Mouse (Mus musculus) embryonic facial prominence, embryonic 12.5 days (tissue): ENCODE data around the gene Dab2ip. TPM values are rescaled to one million over a fixed set of nuclear protein-coding genes. Genes with fewer than 3 reads are reported as not detected.

ENCODE experiments used
- ATAC-seq: fragments of 200-750 bp; cut with Nextera tagmentation; 2 replicates; pipeline ENCODE4 v1.8.0; 2017; ENCODE audit not compliant: insufficient number of reproducible peaks, insufficient read depth, low FRiP score, low TSS enrichment
- H3K27ac ChIP-seq: fragments of 300-500 bp; sonication (generic); 2 replicates; pipeline ENCODE4 v1.5.1; 2016; ENCODE audit warnings: mild to moderate bottlenecking
- H3K27me3 ChIP-seq: fragments of 300-500 bp; sonication (generic); 2 replicates; pipeline ENCODE4 v1.6.1; 2016; ENCODE audit warnings: mild to moderate bottlenecking, moderate library complexity
- H3K36me3 ChIP-seq: fragments of 300-500 bp; sonication (generic); 2 replicates; pipeline ENCODE4 v1.6.1; 2016; ENCODE audit warnings: mild to moderate bottlenecking
- H3K4me1 ChIP-seq: fragments of 300-500 bp; sonication (generic); 2 replicates; pipeline ENCODE4 v1.6.1; 2016
- H3K4me2 ChIP-seq: fragments of 300-500 bp; sonication (generic); replicated peaks from 2 replicates; pipeline ENCODE4 v1.6.1; 2016; ENCODE audit warnings: mild to moderate bottlenecking, moderate library complexity
- H3K4me3 ChIP-seq: fragments of 300-500 bp; sonication (generic); 2 replicates; pipeline ENCODE4 v1.5.1; 2016; ENCODE audit warnings: mild to moderate bottlenecking
- H3K9ac ChIP-seq: fragments of 300-500 bp; sonication (generic); 2 replicates; pipeline ENCODE4 v1.6.1; 2016; ENCODE audit warnings: mild to moderate bottlenecking, moderate library complexity
- H3K9me3 ChIP-seq: fragments of 300-500 bp; sonication (generic); 2 replicates; pipeline ENCODE4 v1.6.1; 2016; ENCODE audit warnings: mild to moderate bottlenecking, moderate library complexity
- WGBS: fragments of 180-500 bp; shearing (Covaris S2); methylation state at CpG from one replicate; pipeline ENCODE4 v1.1.7; 2016; 5-methylcytosine and 5-hydroxymethylcytosine counted together
- polyA plus RNA-seq: library from polyadenylated mRNA; unstranded; fragments of >200 nt; fragmentation: Nextera tagmentation; extraction: Ambion mirVana; gene quantifications from 2 replicates; pipeline ENCODE4 v1.2.1, GENCODE M21; 2016

Gene Dab2ip
- polyA plus RNA-seq, 1 experiment from 2014 or later, result 61.0 TPM

DNA sequence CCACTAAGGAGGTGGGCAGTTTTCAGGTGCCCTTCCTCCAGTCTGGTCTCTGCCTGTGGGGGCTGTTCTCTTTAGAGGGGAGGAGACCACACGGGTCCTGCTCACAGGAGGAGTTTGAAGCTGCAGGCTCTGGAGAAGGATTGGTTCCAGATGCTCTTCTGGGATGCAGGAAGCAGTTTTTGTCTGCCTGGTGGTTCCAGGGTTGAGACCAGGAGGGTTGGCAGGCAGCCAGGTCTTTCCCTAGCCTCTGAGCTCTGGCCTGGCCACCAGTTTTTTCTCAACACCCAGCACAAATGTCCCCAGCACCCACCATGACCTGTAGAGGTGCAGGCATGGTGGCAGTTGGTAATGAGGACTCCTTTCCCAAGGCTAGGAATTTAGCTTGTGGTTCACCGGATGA lies 61.5 kb downstream of the Dab2ip start:
- H3K9me3 ChIP-seq, result no peaks in the 10 kb centered on the region
- WGBS, result 25% methylated on average over 2 of the region's 2 CpGs
- no peak for ATAC-seq
- H3K36me3 ChIP-seq, result no peaks in the 10 kb centered on the region
- H3K4me2 ChIP-seq, result peak overlapping the region; percentile 48
- peaks cover 63% of the 10 kb centered on the region for H3K4me1 ChIP-seq
- no peaks in the 10 kb centered on the region for H3K27me3 ChIP-seq
- H3K4me3 ChIP-seq, result peak overlapping the region; percentile 22; the same call in 1 of the 2 replicates
- no peak overlapping the region for H3K9ac ChIP-seq
- H3K27ac ChIP-seq, result peak overlapping the region; percentile 94

DNA sequence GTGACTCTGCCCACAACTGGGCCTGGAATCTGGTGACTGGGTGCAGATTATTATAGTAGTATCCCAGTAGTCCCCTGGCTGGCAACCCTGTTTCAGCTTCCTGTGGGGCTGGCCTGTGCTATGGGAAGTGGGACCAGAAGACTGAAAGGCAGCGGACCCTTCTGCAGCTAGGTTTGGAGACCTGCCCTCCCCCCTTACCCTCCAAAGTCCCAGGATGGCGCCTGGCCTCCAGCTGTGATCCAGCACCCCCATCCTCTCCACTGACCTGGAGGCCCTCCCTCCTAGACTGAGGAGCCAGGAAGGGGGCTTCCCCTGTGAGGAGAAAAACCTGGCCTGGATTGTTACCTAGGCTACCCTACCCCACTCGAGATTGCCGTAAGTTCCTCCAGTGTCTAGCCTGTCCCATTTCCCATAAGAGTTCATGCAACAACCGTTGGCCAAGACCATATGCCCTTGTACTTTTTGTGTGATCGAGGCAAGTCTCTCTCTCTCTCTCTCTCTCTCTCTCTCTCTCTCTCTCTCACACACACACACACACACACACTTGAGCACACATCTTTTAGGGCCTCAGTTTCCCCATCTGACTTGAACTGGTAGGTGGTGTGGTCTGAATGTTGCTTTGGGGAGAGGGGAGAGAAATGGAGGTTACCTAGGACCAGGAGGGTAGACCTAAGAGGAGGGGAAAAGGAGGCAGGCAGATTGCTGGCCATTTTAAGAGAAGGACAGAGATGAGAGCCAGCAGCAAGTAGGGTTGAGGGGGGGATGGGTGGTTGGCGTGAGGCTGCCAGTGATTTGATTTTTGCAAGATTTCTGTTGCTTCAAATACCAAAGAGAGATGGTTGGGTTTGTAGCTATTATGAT lies 62.5 kb downstream of the Dab2ip start:
- Histone ChIP-seq H3K4me2 (peak overlapping the region; percentile 48), H3K27ac (peak overlapping the region; percentile 94), H3K9ac (peak overlapping the region; percentile 19; the same call in 1 of the 2 replicates), H3K36me3 (0 out of 2 replicates have a peak, but pooled peaks cover under 1% of the 10 kb centered on the region), H3K4me3 (peak overlapping the region; percentile 22), H3K4me1 (peaks cover 69% of the 10 kb centered on the region), H3K27me3 (no peaks in the 10 kb centered on the region), H3K9me3 (no peaks in the 10 kb centered on the region)
- 17% methylated on average over 7 of the region's 7 CpGs for WGBS
- peak; percentile 47; the same call in 1 of the 2 replicates for ATAC-seq

DNA sequence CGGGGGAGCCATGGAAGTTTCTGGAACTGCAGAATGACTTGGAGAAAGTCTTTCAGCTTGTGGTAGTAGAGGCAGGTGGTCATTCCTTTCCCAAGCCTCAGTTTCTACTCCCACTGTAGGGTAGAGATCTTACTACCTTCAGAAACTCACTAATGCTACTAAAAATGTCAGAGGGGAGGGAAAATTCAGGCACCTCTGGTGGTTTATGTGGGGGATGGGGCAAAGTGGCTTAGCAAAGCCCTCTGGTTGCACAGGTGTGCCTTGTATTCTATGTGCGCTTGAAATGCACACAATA lies 63.1 kb downstream of the Dab2ip start:
- H3K4me1 ChIP-seq, result peaks cover 70% of the 10 kb centered on the region

DNA sequence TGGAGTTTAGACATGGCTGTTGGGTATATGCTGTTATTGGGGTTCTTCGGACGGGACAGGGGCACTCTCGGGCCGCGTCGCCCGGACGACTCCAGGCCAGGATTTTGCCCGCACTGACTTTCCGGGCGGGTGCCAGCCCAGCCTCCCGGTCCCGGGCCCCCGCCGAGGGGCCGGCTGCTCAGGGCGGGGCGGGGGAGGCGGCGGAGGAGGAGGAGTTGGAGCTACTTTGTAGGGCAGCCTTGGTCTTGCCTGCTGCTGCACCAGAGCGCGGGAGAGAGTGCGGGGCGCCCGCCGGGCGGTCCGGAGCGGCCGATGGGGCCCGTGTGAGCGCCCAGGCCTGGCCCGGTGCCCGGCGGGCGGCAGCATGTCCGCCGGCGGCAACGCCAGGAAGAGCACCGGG lies 63.7 kb downstream of the Dab2ip start:
- H3K4me1 ChIP-seq, result peaks cover 76% of the 10 kb centered on the region
- WGBS, result under 1% methylated on average over 40 of the region's 41 CpGs
- peak; percentile 72 for ATAC-seq

More for the DNA sequence above, 63.1 kb downstream of the Dab2ip start:
- no peaks in the 10 kb centered on the region for H3K27me3 ChIP-seq
- 78% methylated on average over 2 of the region's 2 CpGs for WGBS
- H3K27ac ChIP-seq, result 0 out of 2 replicates have a peak overlapping the region, but pooled peaks have one; percentile 87
- no peak for ATAC-seq
- H3K4me3 ChIP-seq, result 0 out of 2 replicates have a peak overlapping the region, but pooled peaks have one; percentile 85
- no peak overlapping the region for H3K9ac ChIP-seq
- H3K9me3 ChIP-seq, result no peaks in the 10 kb centered on the region
- H3K36me3 ChIP-seq, result 0 out of 2 replicates have a peak, but pooled peaks cover 3% of the 10 kb centered on the region
- peak overlapping the region; percentile 90; the same call in 1 of the 2 replicates for H3K4me2 ChIP-seq

DNA sequence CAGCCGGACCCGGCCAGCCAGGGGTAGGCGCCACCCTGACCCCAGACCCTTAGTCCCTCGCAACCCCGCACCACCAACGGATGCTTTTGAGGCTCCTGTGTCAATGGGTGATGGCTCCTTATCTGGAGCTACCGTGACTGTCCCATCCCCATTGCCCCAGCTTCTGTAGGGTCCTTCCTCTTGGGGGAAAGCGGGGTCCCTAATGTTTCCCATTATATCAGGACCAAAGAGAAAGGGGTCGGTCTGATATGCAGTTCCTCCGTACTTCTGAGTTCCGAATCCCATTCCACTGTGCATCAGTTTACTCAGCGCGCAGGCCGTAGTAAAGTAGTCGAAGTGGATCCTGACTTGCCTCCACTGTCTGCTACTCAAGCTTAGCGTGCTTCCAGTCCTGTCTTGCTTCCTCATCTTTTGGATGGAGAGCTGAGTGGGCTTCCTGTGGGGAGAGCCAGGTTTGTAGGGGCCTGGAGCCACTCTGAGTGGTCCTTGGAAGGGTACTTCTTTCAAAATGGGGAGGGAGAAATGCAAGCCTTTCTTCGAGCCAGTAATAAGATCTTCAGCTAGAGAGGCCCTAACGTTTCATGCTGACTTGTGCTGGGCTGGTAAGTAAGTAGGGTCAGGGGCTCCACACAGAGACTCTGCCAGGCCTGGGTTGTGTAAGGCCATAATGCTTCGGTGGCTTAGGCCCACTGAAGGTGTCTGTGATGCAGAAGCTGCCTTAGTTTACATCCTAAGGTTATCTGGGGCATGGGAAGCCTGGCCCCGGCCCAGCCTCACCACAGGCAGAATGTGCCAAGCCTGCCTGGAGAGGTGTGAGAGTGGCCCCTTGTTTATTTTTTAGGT lies 64.4 kb downstream of the Dab2ip start:
- Histone ChIP-seq H3K27me3 (no peaks in the 10 kb centered on the region), H3K4me2 (peak overlapping the region; percentile 90), H3K27ac (peak overlapping the region; percentile 87), H3K4me3 (peak overlapping the region; percentile 85), H3K4me1 (peaks cover 83% of the 10 kb centered on the region), H3K9me3 (no peaks in the 10 kb centered on the region), H3K36me3 (0 out of 2 replicates have a peak, but pooled peaks cover 3% of the 10 kb centered on the region), H3K9ac (peak overlapping the region; percentile 86)
- no peak for ATAC-seq
- 2% methylated on average over 20 of the region's 20 CpGs for WGBS

More for the DNA sequence above, 63.7 kb downstream of the Dab2ip start:
- peak overlapping the region; percentile 90 for H3K4me2 ChIP-seq
- H3K9me3 ChIP-seq, result no peaks in the 10 kb centered on the region
- peak overlapping the region; percentile 85 for H3K4me3 ChIP-seq
- H3K27me3 ChIP-seq, result no peaks in the 10 kb centered on the region
- peak overlapping the region; percentile 87 for H3K27ac ChIP-seq
- 0 out of 2 replicates have a peak, but pooled peaks cover 3% of the 10 kb centered on the region for H3K36me3 ChIP-seq
- peak overlapping the region; percentile 86 for H3K9ac ChIP-seq

DNA sequence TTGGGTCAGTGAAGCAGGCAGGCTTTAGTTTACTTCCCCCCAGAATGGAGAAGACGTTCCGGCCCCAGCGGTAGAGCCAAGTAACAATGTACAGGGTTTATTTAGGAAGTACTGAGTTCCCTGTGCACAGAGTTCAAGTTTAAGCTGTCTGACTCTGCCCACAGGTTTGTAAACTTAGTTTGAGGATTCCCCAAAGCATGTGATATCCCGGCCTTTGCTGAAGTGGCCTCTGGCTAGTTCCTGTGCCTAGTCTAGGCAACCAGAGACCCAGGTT lies 65.0 kb downstream of the Dab2ip start:
- H3K4me3 ChIP-seq, result peak overlapping the region; percentile 85
- ATAC-seq, result no peak
- H3K27ac ChIP-seq, result peak overlapping the region; percentile 87

DNA sequence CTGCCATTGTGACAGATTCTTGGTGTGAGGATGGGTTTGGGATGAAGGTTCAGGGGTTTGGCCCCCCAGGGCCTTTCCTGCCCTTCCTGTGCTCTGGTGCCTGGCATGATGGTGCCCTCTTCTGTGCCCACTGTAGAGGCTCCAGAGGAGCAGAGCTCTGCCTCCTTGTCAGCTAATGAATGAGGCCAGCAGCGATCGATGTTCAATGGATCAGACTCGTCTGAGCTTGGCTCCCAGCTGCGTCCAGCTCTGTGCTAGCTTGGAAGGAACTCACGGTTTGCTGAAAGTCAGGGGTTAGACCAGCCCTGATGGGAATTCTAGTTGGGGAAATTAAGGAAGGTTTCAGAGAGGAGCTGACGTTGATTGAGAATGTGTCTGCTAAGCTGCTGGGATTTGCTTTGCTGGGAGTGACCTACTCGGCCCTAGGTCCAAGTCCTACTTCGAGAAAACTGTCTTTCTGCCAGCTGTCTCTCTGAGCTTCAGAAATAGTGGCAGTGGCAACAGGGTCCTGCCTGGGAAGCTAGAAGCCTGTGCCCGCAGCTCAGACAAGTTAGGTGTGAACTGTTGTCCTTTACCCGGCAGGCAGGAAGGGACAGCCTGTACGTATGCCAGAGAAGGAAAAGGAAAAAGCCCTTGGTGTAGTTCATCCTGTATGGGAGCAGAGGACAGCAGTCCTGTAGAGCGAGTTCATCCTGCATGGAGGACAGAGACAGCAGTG lies 65.5 kb downstream of the Dab2ip start:
- H3K9me3 ChIP-seq, result no peaks in the 10 kb centered on the region
- H3K4me1 ChIP-seq, result peaks cover 89% of the 10 kb centered on the region
- H3K27ac ChIP-seq, result peak overlapping the region; percentile 87
- peak overlapping the region; percentile 90 for H3K4me2 ChIP-seq
- ATAC-seq, result no peak
- no peaks in the 10 kb centered on the region for H3K27me3 ChIP-seq
- peak overlapping the region; percentile 85 for H3K4me3 ChIP-seq
- WGBS, result 41% methylated on average over 12 of the region's 12 CpGs
- H3K9ac ChIP-seq, result peak overlapping the region; percentile 86
- H3K36me3 ChIP-seq, result 0 out of 2 replicates have a peak, but pooled peaks cover 3% of the 10 kb centered on the region

More for the DNA sequence above, 65.0 kb downstream of the Dab2ip start:
- Histone ChIP-seq H3K9me3 (no peaks in the 10 kb centered on the region), H3K4me1 (peaks cover 88% of the 10 kb centered on the region), H3K36me3 (0 out of 2 replicates have a peak, but pooled peaks cover 3% of the 10 kb centered on the region), H3K27me3 (no peaks in the 10 kb centered on the region), H3K4me2 (peak overlapping the region; percentile 90), H3K9ac (peak overlapping the region; percentile 86)
- WGBS, result 17% methylated on average over 4 of the region's 4 CpGs

DNA sequence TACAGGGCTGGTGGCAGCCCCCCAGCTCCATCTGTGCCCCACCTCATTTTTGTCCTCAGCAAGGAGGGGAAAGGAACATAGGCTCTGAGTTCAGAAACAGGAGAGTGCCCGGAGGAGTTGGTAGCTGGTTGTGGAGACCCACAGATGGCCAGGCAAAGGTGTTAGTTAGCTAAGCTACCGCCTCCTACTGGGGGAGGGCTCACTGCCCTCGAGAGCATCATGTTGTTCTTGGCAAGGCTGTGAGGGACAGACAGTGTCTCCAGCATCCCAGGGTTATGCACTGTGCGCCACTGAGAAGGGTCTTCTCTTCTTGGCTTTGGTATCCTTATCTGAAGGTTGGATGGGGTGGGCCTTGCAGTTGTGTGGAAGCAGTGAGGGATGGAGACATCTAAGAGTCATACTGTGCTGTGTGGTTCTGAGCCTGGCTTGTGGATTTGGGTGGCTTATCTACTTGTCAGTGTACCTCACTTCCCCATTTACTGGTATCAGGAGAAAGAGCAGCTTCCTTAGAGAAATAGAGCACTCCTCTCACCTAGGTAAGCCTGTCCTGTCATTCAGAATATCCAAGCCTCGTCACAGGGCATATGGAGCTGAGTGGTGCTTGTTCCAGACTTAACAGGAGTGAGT lies 66.4 kb downstream of the Dab2ip start:
- H3K4me3 ChIP-seq, result peak overlapping the region; percentile 85; the same call in 1 of the 2 replicates

DNA sequence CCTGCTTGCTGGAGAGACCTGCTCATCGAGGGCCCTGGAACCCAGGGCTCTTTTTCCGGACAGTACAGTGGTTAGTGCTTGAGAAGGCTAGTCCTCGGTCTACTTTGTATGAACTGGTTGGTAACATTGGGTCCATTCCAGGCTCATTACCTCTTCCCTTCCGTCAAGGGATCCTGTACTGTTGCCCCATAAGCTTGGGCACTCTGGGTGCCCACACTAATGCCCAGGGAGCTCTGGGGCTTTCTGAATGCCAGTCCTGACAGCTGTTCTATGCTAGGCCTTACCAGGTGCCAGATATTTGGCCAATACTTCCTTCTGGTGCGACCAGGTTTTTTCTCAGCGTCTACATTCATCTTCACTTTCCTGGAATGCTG lies 66.9 kb downstream of the Dab2ip start:
- peaks cover 8% of the 10 kb centered on the region; the same call in 1 of the 2 replicates for H3K36me3 ChIP-seq
- H3K9me3 ChIP-seq, result no peaks in the 10 kb centered on the region
- ATAC-seq, result no peak
- no peak overlapping the region for H3K4me3 ChIP-seq
- peaks cover 75% of the 10 kb centered on the region for H3K4me1 ChIP-seq
- H3K27me3 ChIP-seq, result no peaks in the 10 kb centered on the region
- 93% methylated on average over 6 of the region's 6 CpGs for WGBS
- peak overlapping the region; percentile 90; the same call in 1 of the 2 replicates for H3K4me2 ChIP-seq
- H3K27ac ChIP-seq, result no peak overlapping the region
- H3K9ac ChIP-seq, result no peak overlapping the region

More for the DNA sequence above, 66.4 kb downstream of the Dab2ip start:
- 0 out of 2 replicates have a peak overlapping the region, but pooled peaks have one; percentile 19 for H3K9ac ChIP-seq
- peak overlapping the region; percentile 90 for H3K4me2 ChIP-seq
- WGBS, result 66% methylated on average over 5 of the region's 5 CpGs
- H3K36me3 ChIP-seq, result peaks cover 5% of the 10 kb centered on the region; the same call in 1 of the 2 replicates
- H3K27ac ChIP-seq, result no peak overlapping the region
- no peaks in the 10 kb centered on the region for H3K27me3 ChIP-seq
- ATAC-seq, result no peak
- peaks cover 80% of the 10 kb centered on the region for H3K4me1 ChIP-seq
- no peaks in the 10 kb centered on the region for H3K9me3 ChIP-seq

DNA sequence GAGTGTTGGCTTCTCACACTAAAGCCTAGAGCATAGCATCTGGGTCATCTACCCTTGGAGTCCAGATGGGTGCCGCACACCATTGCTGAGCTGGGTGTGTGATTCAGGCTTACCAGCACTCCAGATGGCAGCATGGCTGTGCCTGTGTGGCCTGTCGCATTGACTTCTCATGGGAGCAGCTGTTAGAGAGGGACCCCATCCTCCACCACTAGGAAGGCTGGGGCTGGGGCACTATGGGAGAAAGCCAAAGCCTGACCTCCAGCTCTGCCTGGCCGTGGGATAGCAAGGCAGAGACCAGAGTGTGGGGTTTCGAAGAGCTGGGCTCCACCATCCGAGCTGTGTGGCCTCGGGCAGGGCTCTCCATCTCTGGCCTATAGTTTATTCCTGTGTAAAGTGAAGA lies 67.5 kb downstream of the Dab2ip start:
- Histone ChIP-seq H3K9me3 (no peaks in the 10 kb centered on the region), H3K9ac (no peak overlapping the region), H3K4me2 (0 out of 2 replicates have a peak overlapping the region, but pooled peaks have one; percentile 1), H3K4me3 (no peak overlapping the region), H3K27ac (no peak overlapping the region), H3K27me3 (no peaks in the 10 kb centered on the region), H3K36me3 (peaks cover 8% of the 10 kb centered on the region; the same call in 1 of the 2 replicates), H3K4me1 (peaks cover 69% of the 10 kb centered on the region)
- 76% methylated on average over 6 of the region's 6 CpGs for WGBS
- no peak for ATAC-seq
